Mouse (Mus musculus): ENCODE data around the gene Nes. TPM values are rescaled to one million over a fixed set of nuclear protein-coding genes. Genes with fewer than 3 reads are reported as not detected.

Gene Nes
- polyA plus RNA-seq, 1 experiment from 2014 or later: 49.5 TPM

GRCm38 (mm10) chr3:88002291-88002976, 31.6 kb downstream of the Nes start:
- WGBS: 4% methylated on average over 17 of the region's 17 CpGs
- 0 out of 2 replicates have a peak, but pooled peaks have one; percentile 9 for ATAC-seq (ENCODE audit: low FRiP score)
- Histone ChIP-seq H3K27ac (no peak overlapping the region), H3K9ac (no peak overlapping the region), H3K27me3 (peaks cover 75% of the 10 kb centered on the region), H3K4me2 (peak overlapping the region; percentile 27; the same call in 1 of the 2 replicates), H3K4me1 (replicated peaks) (peaks cover 42% of the 10 kb centered on the region), H3K36me3 (no peaks in the 10 kb centered on the region), H3K9me3 (no peaks in the 10 kb centered on the region), H3K4me3 (no peak overlapping the region)

GRCm38 (mm10) chr3:88005822-88006786, 35.2 kb downstream of the Nes start:
- no peak overlapping the region for H3K27ac ChIP-seq
- WGBS: 81% methylated on average over 18 of the region's 18 CpGs
- no peak for ATAC-seq (ENCODE audit: low FRiP score)
- H3K9me3 ChIP-seq: no peaks in the 10 kb centered on the region
- H3K27me3 ChIP-seq: peaks cover 41% of the 10 kb centered on the region
- no peak overlapping the region for H3K9ac ChIP-seq
- H3K4me2 ChIP-seq: no peak overlapping the region
- peaks cover 15% of the 10 kb centered on the region for H3K4me1 ChIP-seq (replicated peaks)
- no peaks in the 10 kb centered on the region for H3K36me3 ChIP-seq
- no peak overlapping the region for H3K4me3 ChIP-seq

- Histone ChIP-seq H3K27me3 (peaks cover 15% of the 10 kb centered on the region), H3K27ac (no peak overlapping the region), H3K9me3 (no peaks in the 10 kb centered on the region), H3K4me2 (no peak overlapping the region), H3K36me3 (no peaks in the 10 kb centered on the region), H3K9ac (no peak overlapping the region), H3K4me1 (replicated peaks) (no peaks in the 10 kb centered on the region), H3K4me3 (no peak overlapping the region)
- 11% methylated on average over 6 of the region's 6 CpGs for WGBS
- ATAC-seq (ENCODE audit: low FRiP score): no peak
Observed at GRCm38 (mm10) chr3:88010634-88011265, 39.9 kb downstream of the Nes start.

- Histone ChIP-seq H3K9me3 (no peaks in the 10 kb centered on the region), H3K27ac (no peak overlapping the region), H3K27me3 (peaks cover 85% of the 10 kb centered on the region), H3K4me1 (replicated peaks) (peaks cover 22% of the 10 kb centered on the region), H3K36me3 (no peaks in the 10 kb centered on the region), H3K4me3 (peak overlapping the region; percentile 60), H3K9ac (peak overlapping the region; percentile 72), H3K4me2 (peak overlapping the region; percentile 92)
- under 1% methylated on average over 66 of the region's 66 CpGs for WGBS
- ATAC-seq (ENCODE audit: low FRiP score): peak; percentile 90
Observed at GRCm38 (mm10) chr3:88022322-88023191, 51.7 kb downstream of the Nes start.

GRCm38 (mm10) chr3:88023192-88024074, 52.6 kb downstream of the Nes start:
- Histone ChIP-seq H3K4me1 (replicated peaks) (peaks cover 22% of the 10 kb centered on the region), H3K36me3 (no peaks in the 10 kb centered on the region), H3K4me2 (peak overlapping the region; percentile 92), H3K9ac (peak overlapping the region; percentile 72), H3K27ac (no peak overlapping the region), H3K27me3 (peaks cover 81% of the 10 kb centered on the region), H3K4me3 (peak overlapping the region; percentile 60), H3K9me3 (no peaks in the 10 kb centered on the region)
- ATAC-seq (ENCODE audit: low FRiP score): peak; percentile 80
- under 1% methylated on average over 76 of the region's 81 CpGs for WGBS

GRCm38 (mm10) chr3:88026823-88027222, 55.9 kb downstream of the Nes start:
- no peak overlapping the region for H3K4me2 ChIP-seq
- H3K9me3 ChIP-seq: no peaks in the 10 kb centered on the region
- 60% methylated on average over 7 of the region's 7 CpGs for WGBS
- no peaks in the 10 kb centered on the region for H3K36me3 ChIP-seq
- peaks cover 22% of the 10 kb centered on the region for H3K4me1 ChIP-seq (replicated peaks)
- peaks cover 81% of the 10 kb centered on the region for H3K27me3 ChIP-seq
- no peak overlapping the region for H3K4me3 ChIP-seq
- H3K9ac ChIP-seq: no peak overlapping the region
- no peak overlapping the region for H3K27ac ChIP-seq
- no peak for ATAC-seq (ENCODE audit: low FRiP score)

- H3K4me3 ChIP-seq: no peak within 1 kb of the TSS
- peaks cover 17% of the 10 kb centered on the region for H3K4me1 ChIP-seq (replicated peaks)
- ATAC-seq (ENCODE audit: low FRiP score): no peak
- peaks cover 81% of the 10 kb centered on the region for H3K27me3 ChIP-seq
- no peak within 1 kb of the TSS for H3K4me2 ChIP-seq
- 40% methylated on average over 5 of the region's 5 CpGs for WGBS
- no peaks in the 10 kb centered on the region for H3K36me3 ChIP-seq
- no peak within 1 kb of the TSS for H3K9ac ChIP-seq
- H3K9me3 ChIP-seq: no peaks in the 10 kb centered on the region
- no peak within 1 kb of the TSS for H3K27ac ChIP-seq
Observed at GRCm38 (mm10) chr3:88027434-88028186, 56.7 kb downstream of the Nes start, which contains the start of gene Hapln2. Gene Hapln2, minus strand, starts transcription at chr3:88027583.

Other genes starting within 250 kb of the Nes start
- 0.43 and 0.71 TPM in 2 replicates for gene Lrrc71, start 222.5 kb upstream of the Nes start, polyA plus RNA-seq (2015; fragmentation: Nextera tagmentation; extraction: Ambion mirVana)
- gene Ntrk1, start 175.9 kb upstream of the Nes start, polyA plus RNA-seq (2015; fragmentation: Nextera tagmentation; extraction: Ambion mirVana): 29.2 and 40.2 TPM in 2 replicates
- 1.4 TPM in 2 replicates for gene Insrr, start 174.1 kb upstream of the Nes start, polyA plus RNA-seq (2015; fragmentation: Nextera tagmentation; extraction: Ambion mirVana)
- gene Pear1, start 146.8 kb upstream of the Nes start, polyA plus RNA-seq (2015; fragmentation: Nextera tagmentation; extraction: Ambion mirVana): 9.8 and 11.0 TPM in 2 replicates
- gene Sh2d2a, start 124.3 kb upstream of the Nes start, polyA plus RNA-seq (2015; fragmentation: Nextera tagmentation; extraction: Ambion mirVana): not detected in 2 replicates
- gene Prcc, start 85.5 kb upstream of the Nes start, polyA plus RNA-seq (2015; fragmentation: Nextera tagmentation; extraction: Ambion mirVana): 15.5 and 15.6 TPM in 2 replicates
- gene Hdgf, start 64.8 kb upstream of the Nes start, polyA plus RNA-seq (2015; fragmentation: Nextera tagmentation; extraction: Ambion mirVana): 139 and 155 TPM in 2 replicates
- gene Mrpl24, start 51.6 kb upstream of the Nes start, polyA plus RNA-seq (2015; fragmentation: Nextera tagmentation; extraction: Ambion mirVana): 63.9 and 70.1 TPM in 2 replicates
- gene Isg20l2, start 40.8 kb upstream of the Nes start, polyA plus RNA-seq (2015; fragmentation: Nextera tagmentation; extraction: Ambion mirVana): 40.1 and 40.7 TPM in 2 replicates
- gene Rrnad1, start 40.4 kb upstream of the Nes start, polyA plus RNA-seq (2015; fragmentation: Nextera tagmentation; extraction: Ambion mirVana): 19.3 and 20.7 TPM in 2 replicates
- gene Crabp2, start 22.4 kb upstream of the Nes start, polyA plus RNA-seq (2015; fragmentation: Nextera tagmentation; extraction: Ambion mirVana): 145 and 148 TPM in 2 replicates
- 35.8 and 39.8 TPM in 2 replicates for gene Bcan, start 29.2 kb downstream of the Nes start, polyA plus RNA-seq (2015; fragmentation: Nextera tagmentation; extraction: Ambion mirVana)
- 0.47 and 0.56 TPM in 2 replicates for gene Hapln2, start 56.5 kb downstream of the Nes start, polyA plus RNA-seq (2015; fragmentation: Nextera tagmentation; extraction: Ambion mirVana)
- 27.4 and 30.6 TPM in 2 replicates for gene Gpatch4, start 72.0 kb downstream of the Nes start, polyA plus RNA-seq (2015; fragmentation: Nextera tagmentation; extraction: Ambion mirVana)
- 151 and 163 TPM in 2 replicates for gene Naxe, start 87.4 kb downstream of the Nes start, polyA plus RNA-seq (2015; fragmentation: Nextera tagmentation; extraction: Ambion mirVana)
- not detected in 2 replicates for gene Ttc24, start 107.2 kb downstream of the Nes start, polyA plus RNA-seq (2015; fragmentation: Nextera tagmentation; extraction: Ambion mirVana)
- gene Iqgap3, start 110.9 kb downstream of the Nes start, polyA plus RNA-seq (2015; fragmentation: Nextera tagmentation; extraction: Ambion mirVana): 3.2 and 3.6 TPM in 2 replicates
- 14.5 and 14.8 TPM in 2 replicates for gene Mef2d, start 171.3 kb downstream of the Nes start, polyA plus RNA-seq (2015; fragmentation: Nextera tagmentation; extraction: Ambion mirVana)

Data from hindbrain, embryonic 13.5 days (tissue).